Mouse (Mus musculus) cerebellum, adult 18-20 months (tissue): ENCODE data around the gene Pde4dip.

Experiments
- DNase-seq, 2 experiments: peaks; one replicate each; pipeline ENCODE4 v3.0.0; 2021

The Pde4dip gene

DNA sequence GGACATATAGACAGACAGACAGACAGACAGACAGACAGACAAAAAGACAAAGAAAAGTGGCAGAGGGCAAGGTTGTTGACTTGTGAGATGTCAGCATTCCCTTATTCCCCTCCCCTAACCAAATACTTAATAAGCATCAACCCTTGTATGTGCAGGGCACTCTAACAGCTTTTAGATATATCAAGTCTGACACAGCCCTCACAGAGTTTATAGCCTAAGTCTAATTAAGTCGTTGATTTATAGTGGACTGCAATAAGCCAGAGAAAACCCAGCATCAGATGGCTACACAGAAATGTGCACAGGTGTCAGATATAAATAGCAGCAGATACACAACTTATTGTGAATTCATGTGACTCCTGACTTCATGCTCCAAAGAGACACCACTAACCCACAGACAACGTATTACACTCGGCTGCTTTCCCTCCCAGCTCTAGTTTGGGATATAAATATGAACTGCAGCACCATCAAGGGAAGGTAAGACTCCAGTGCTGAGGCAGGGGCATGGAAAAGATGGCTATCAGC is 87.3 kb downstream of the Pde4dip start:
- DNase-seq, result no peak

GRCm38 (mm10) chr3:97800657-97801056 is 87.8 kb downstream of the Pde4dip start:
- no peak for DNase-seq

GRCm38 (mm10) chr3:97800004-97800403 is 88.5 kb downstream of the Pde4dip start:
- no peak for DNase-seq

DNA sequence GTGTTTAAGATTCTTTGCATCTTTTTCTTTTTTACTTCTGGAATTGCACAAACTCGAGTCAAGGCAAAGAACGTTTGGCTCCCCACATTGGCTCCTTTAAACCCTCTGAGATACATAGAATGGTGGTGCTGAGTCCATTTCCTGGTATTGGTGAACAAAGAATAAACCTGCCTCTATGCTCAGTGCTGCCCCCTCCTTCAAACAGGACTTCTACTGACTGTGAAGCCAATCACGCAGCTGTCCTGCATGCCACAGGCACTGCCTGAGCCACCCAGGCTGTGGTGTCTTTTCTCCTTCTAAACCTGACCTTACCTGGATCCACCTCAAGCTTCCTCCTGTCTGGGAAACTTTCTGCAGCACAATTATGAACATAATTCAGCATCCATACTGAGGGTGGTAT is 89.2 kb downstream of the Pde4dip start:
- DNase-seq, result no peak

GRCm38 (mm10) chr3:97797371-97797770 is 91.1 kb downstream of the Pde4dip start:
- no peak for DNase-seq

DNA sequence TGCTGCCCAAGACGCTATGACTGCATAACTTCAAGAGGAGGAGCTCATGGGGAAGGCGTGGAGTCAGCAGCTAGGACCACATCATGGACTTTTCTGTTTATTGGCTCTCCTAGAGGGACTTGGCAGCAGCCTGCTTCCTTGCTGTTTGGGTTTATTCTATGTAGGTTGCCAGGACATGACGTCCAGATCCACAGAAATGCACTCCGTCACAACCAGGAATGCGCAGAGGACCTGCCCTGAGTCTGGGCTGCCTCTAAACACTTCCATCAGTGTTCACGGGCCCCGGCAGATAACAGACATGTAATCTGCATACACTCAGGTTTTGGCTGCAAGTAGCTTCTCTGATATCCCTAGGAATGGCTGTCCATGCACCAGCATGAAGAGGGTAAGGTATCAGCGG is 94.5 kb downstream of the Pde4dip start:
- DNase-seq, result peak; percentile 26 to 39

GRCm38 (mm10) chr3:97790150-97790549 is 98.4 kb downstream of the Pde4dip start:
- DNase-seq, result peak; percentile 49 to 52

GRCm38 (mm10) chr3:97789317-97789716 is 99.2 kb downstream of the Pde4dip start:
- no peak for DNase-seq

DNA sequence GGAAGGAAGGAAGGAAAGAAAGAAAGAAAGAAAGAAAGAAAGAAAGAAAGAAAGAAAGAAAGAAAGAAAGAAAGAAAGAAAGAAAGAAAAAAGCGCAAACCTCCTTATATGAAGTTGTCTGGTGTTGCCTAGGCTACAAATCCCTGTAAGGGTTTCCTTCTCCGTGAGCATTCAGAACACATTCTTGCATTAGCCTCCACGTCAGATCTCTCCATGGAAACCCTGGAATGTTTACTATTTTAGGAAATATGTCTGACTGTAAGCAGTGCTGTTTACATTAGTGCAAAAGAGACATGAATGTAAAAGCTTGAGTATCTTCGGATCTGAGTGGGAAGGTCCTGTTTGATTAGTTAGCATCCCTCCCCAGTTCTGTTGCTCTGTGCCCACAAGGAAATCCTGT is 112.3 kb downstream of the Pde4dip start:
- DNase-seq, result no peak

- DNase-seq, result no peak
Observed at GRCm38 (mm10) chr3:97775742-97776141, 112.8 kb downstream of the Pde4dip start.

GRCm38 (mm10) chr3:97774861-97775260 is 113.6 kb downstream of the Pde4dip start:
- no peak for DNase-seq

DNA sequence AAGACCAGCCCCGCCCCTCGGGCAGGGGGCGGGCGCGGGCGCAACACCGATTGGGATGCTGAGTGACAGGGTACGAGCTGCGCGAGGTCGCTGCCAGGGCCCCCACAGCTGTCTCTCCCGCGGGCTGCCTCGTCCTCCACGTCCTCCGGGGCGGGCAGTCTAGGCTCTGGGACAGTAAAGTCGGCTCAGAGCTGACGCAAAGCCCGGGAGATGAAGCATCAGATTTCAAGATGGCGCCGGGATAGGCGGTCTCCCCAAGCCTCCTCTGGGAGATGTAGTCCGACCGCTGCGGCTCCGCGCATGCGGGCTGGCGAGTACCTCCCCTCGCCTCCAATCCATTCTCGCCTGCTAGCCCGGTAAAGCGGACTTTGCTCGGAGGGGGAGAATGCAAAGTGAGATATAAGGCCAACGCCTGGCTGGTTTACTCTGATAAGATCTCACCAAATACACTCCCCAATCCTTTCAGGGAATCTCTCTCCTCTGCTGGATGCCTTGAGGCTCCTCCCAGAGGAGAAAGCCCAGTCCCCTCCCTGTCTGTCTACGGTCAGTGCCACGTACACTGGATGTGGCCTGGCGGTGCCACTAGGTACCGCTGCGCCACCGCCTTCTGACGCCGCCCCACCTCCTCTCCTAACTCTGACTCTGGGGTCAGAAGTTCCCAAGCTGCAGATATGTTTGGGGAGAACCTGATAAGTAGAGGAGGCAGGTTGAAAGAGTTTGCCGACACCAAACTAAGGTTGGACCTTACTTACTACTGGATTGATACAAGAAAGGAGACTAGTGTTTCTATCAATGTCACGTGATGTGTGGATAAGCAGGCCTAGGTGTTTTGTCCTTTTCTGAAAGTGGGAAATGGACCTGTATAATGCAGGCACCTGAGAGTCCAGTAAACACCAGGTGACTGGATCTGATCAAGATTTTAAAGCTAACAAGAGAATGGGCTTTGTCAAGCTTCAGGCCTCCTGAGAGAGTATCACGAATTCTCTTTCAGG is 120.4 kb downstream of the Pde4dip start:
- DNase-seq, result peak; percentile 93 to 95

- DNase-seq, result peak in 1 of 2 experiments; percentile 21
Observed at GRCm38 (mm10) chr3:97767041-97767770, 121.3 kb downstream of the Pde4dip start.

- peak in 1 of 2 experiments; percentile 18 for DNase-seq
Observed at GRCm38 (mm10) chr3:97766459-97766858, 122.0 kb downstream of the Pde4dip start.

DNA sequence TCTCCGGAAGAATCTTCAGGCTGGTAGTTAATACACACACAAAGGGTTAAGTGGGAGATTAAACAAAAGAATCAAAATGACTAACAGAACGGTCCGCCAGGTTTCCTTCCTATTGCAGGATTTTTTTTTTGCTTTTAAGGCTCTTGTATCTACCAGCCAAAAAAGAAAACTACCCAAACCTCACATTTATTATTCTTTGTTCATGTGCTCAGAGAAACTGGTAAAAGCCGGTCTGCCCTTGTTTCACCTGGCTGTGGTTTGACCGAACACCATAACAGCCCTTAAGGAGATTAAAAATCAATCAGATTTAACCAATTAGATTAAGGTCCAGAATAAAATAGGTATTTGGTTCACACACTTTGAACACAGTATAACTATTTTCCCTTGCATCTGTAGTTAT is 124.4 kb downstream of the Pde4dip start:
- DNase-seq, result no peak

DNA sequence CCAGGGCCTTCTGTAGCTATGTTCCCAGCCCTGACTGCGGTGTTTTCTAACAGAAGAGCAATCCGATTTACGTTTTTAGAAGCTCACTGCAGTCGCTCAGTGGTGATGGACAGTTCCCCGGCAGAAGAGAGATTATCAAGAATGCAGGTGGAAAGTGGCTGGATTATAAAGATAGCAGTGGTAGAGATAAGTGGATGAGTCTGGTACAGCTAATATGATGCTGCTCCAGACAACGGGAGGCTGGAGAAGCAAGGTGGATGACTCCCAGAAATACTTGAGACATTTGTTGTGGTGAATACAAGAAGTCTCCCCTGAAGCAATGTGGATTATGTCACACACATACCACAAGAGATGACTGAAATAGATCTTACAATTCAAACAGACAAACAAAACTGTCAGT is 126.6 kb downstream of the Pde4dip start:
- no peak for DNase-seq

GRCm38 (mm10) chr3:97761168-97761567 is 127.3 kb downstream of the Pde4dip start:
- no peak for DNase-seq

- no peak for DNase-seq
Observed at GRCm38 (mm10) chr3:97759846-97760245, 128.7 kb downstream of the Pde4dip start.

- DNase-seq, result no peak
Observed at GRCm38 (mm10) chr3:97757501-97757900, 131.0 kb downstream of the Pde4dip start.

GRCm38 (mm10) chr3:97756283-97757074 is 132.0 kb downstream of the Pde4dip start:
- no peak for DNase-seq

DNA sequence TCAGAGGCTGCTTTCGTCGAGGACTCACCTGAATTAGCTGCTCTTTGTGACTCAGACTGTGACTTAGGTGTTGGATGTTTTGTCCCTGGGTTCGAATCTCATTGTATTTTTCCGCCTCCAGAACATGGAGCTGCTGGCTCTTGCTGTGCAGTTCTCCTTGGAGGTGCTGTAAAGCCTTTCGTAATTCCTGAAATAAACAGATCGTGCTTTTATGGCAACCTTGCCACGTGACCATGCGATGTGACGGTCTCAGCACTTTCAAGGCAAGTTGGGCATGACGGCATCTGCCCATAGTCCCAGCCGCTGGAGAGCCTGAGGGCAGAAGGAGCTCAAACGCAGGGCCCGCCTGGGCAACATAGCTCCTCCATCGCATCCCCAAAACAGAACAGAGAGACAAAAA is 133.1 kb downstream of the Pde4dip start:
- no peak for DNase-seq

DNA sequence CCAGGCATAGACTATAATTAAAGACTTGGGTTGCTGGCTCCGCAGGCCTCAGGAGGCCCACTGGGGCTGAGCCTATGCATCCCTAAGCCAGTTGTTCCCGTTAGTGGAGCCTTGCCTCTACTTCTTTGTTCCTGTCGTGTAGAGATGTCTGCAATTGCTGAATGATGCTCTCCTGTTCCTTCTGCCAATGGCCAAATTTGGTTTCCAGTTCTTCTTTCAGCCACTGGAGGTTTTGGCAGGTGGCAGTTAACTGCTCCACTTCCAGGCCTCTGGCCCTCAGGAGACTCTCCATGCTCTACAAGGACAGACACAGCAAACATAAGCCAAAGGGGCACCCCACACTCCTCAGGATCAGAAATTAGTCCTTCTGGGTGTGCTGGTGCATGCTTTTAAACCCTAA is 135.6 kb downstream of the Pde4dip start:
- no peak for DNase-seq

DNA sequence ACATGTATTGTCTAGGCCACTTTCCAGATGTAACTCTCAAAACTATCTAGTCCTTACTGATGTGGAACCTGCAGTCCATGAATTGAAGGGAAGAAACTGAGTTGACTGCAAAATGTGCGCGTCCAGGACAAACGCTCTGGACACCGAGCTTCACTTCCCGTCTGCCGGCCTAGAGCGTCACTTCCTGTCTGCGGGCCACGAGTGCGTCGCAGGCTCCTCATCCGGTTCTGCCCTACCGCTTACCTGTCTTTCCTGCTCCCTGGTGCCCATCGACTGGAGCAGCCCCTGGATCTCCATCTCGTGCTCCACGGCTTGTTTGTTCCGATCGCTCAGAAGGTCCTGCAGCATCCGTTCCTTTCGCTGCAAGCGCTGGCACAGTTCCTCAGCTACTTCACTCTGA is 136.9 kb downstream of the Pde4dip start:
- DNase-seq, result no peak
